In genomic region chr14:30631834-30632233, GRCm38 (mm10) we compare ENCODE assay signal across 14 mouse cellular contexts. TPM values are rescaled to one million over a fixed set of nuclear protein-coding genes. Genes with fewer than 3 reads are reported as not detected.
A peak's percentile ranks its signal among the peaks of the same experiment; 100 is the strongest.
DNase-seq lines count a peak whose midpoint lies in the region; ATAC-seq and TF ChIP-seq lines count a peak whose summit lies in the region.
"Had no signal": no experiment of that assay in that cellular context is flagged by ENCODE, and none has a peak within 500 bp of the region (broad histone marks: within the 10 kb centered on the region; RNA-seq: fewer than 3 reads in every experiment).

No protein-coding gene starts in this region.

- ATAC-seq in hindbrain, postnatal 0 days = no peak
- ATAC-seq in lung, embryonic 14.5 days (ENCODE audit: insufficient read depth) = no peak
- ATAC-seq in common myeloid progenitor, adult 5-6 weeks (replicated peaks; ENCODE audit: low read depth, poor library complexity, severe bottlenecking) = 0 out of 2 replicates have a peak, but pooled peaks have one; percentile 8
- ATAC-seq: forebrain, embryonic 15.5 days had no signal

- no peak for TF ChIP-seq CTCF in hindbrain, postnatal 0 days (IDR thresholded peaks at IDR 0.05; ENCODE audit: low read depth)
- TF ChIP-seq CTCF in lung, embryonic 14.5 days (IDR thresholded peaks at IDR 0.05; ENCODE audit: low read depth) = no peak
- TF ChIP-seq CTCF in lung, adult 2 months (IDR thresholded peaks at IDR 0.05; ENCODE audit: insufficient read depth, low read length) = no peak

- H3K27ac ChIP-seq in hindbrain, embryonic 10.5 days = peak overlapping the region; percentile 40; the same call in 1 of the 2 replicates
- no peak overlapping the region for H3K27ac ChIP-seq in hindbrain, postnatal 0 days
- H3K27ac ChIP-seq in lung, embryonic 14.5 days (ENCODE audit: low read depth) = peak overlapping the region; percentile 77
- H3K27ac ChIP-seq in macrophage = peak overlapping the region; percentile 86
- H3K27ac ChIP-seq: forebrain, embryonic 15.5 days; liver, embryonic 13.5 days; neural tube, embryonic 13.5 days had no signal

- no peaks in the 10 kb centered on the region for H3K36me3 ChIP-seq in hindbrain, embryonic 10.5 days
- H3K36me3 ChIP-seq in hindbrain, postnatal 0 days (ENCODE audit: insufficient read depth, low read length) = no peaks in the 10 kb centered on the region
- no peaks in the 10 kb centered on the region for H3K36me3 ChIP-seq in lung, embryonic 14.5 days (ENCODE audit: insufficient read depth)
- no peaks in the 10 kb centered on the region for H3K36me3 ChIP-seq in macrophage (ENCODE audit: inconsistent target)
- H3K36me3 ChIP-seq: forebrain, embryonic 15.5 days; liver, embryonic 13.5 days; neural tube, embryonic 13.5 days had no signal

- no peaks in the 10 kb centered on the region for H3K79me2 ChIP-seq in macrophage (ENCODE audit: inconsistent target)

- WGBS in hindbrain, embryonic 10.5 days = 56% methylated on average over 2 of the region's 2 CpGs
- 30% methylated on average over 2 of the region's 2 CpGs for WGBS in hindbrain, postnatal 0 days
- 39% methylated on average over 2 of the region's 2 CpGs for WGBS in lung, embryonic 14.5 days
- WGBS in lung, adult 2 months = 59% methylated on average over 2 of the region's 2 CpGs
- 35% methylated on average over 2 of the region's 2 CpGs for WGBS in macrophage (ENCODE audit: missing documents)

- no peak overlapping the region for H3K4me3 ChIP-seq in hindbrain, embryonic 10.5 days
- no peak overlapping the region for H3K4me3 ChIP-seq in hindbrain, postnatal 0 days (ENCODE audit: low read length)
- H3K4me3 ChIP-seq in lung, embryonic 14.5 days (ENCODE audit: low read depth, low read length) = no peak overlapping the region
- no peak overlapping the region for H3K4me3 ChIP-seq in lung, adult 2 months (replicated peaks; ENCODE audit: extremely low read depth, low read depth, low read length)
- H3K4me3 ChIP-seq in macrophage (ENCODE audit: inconsistent target) = no peak overlapping the region
- H3K4me3 ChIP-seq: forebrain, embryonic 15.5 days; liver, embryonic 13.5 days; megakaryocyte, embryonic 14.5 days; neural tube, embryonic 13.5 days had no signal

- peaks cover 35% of the 10 kb centered on the region for H3K4me1 ChIP-seq in hindbrain, embryonic 10.5 days (replicated peaks)
- H3K4me1 ChIP-seq in hindbrain, postnatal 0 days (ENCODE audit: insufficient read depth, low read length) = no peaks in the 10 kb centered on the region
- peaks cover 4% of the 10 kb centered on the region; the same call in 1 of the 2 replicates for H3K4me1 ChIP-seq in lung, embryonic 14.5 days (ENCODE audit: insufficient read depth)
- peaks cover 12% of the 10 kb centered on the region for H3K4me1 ChIP-seq in lung, adult 2 months (ENCODE audit: control insufficient read depth, insufficient read depth, low read length)
- H3K4me1 ChIP-seq: forebrain, embryonic 15.5 days had no signal

- H3K9ac ChIP-seq in hindbrain, postnatal 0 days (replicated peaks; ENCODE audit: low read length) = no peak overlapping the region
- H3K9ac ChIP-seq in lung, embryonic 14.5 days = no peak overlapping the region
- H3K9ac ChIP-seq: forebrain, embryonic 15.5 days; liver, embryonic 13.5 days; neural tube, embryonic 13.5 days had no signal

- H3K27me3 ChIP-seq in hindbrain, embryonic 10.5 days (ENCODE audit: insufficient read depth, poor library complexity, severe bottlenecking) = peaks cover 3% of the 10 kb centered on the region
- no peaks in the 10 kb centered on the region for H3K27me3 ChIP-seq in hindbrain, postnatal 0 days (ENCODE audit: insufficient read depth, low read length)
- no peaks in the 10 kb centered on the region for H3K27me3 ChIP-seq in lung, embryonic 14.5 days (ENCODE audit: insufficient read depth, low read length)
- H3K27me3 ChIP-seq: forebrain, embryonic 15.5 days; liver, embryonic 13.5 days; neural tube, embryonic 13.5 days had no signal

- H3K9me3 ChIP-seq in hindbrain, embryonic 10.5 days = no peaks in the 10 kb centered on the region
- H3K9me3 ChIP-seq in hindbrain, postnatal 0 days (ENCODE audit: low read length) = no peaks in the 10 kb centered on the region
- no peaks in the 10 kb centered on the region for H3K9me3 ChIP-seq in lung, embryonic 14.5 days (ENCODE audit: low read depth, low read length)
- H3K9me3 ChIP-seq: forebrain, embryonic 15.5 days; liver, embryonic 13.5 days; megakaryocyte, embryonic 14.5 days; neural tube, embryonic 13.5 days had no signal

- no peak for DNase-seq in hindbrain, embryonic 10.5 days (ENCODE audit: low spot score)
- DNase-seq in hindbrain, postnatal 0 days (ENCODE audit: low spot score) = no peak
- DNase-seq in lung, embryonic 14.5 days = no peak
- DNase-seq in lung, adult 2 months = no peak
- no peak for DNase-seq in adrenal gland, postnatal 14 days
- DNase-seq: adrenal gland, postnatal 36 days; heart, postnatal 4 days; liver, embryonic 13.5 days; thymus, postnatal 14 days had no signal

- no peak for TF ChIP-seq POLR2A in lung, adult 2 months (IDR thresholded peaks at IDR 0.05; ENCODE audit: borderline replicate concordance, extremely low read depth, low read depth, low read length)

- no peak overlapping the region for H3K4me2 ChIP-seq in hindbrain, postnatal 0 days (ENCODE audit: low read depth, low read length)
- H3K4me2 ChIP-seq in lung, embryonic 14.5 days = no peak overlapping the region
- H3K4me2 ChIP-seq: forebrain, embryonic 15.5 days; liver, embryonic 13.5 days; neural tube, embryonic 13.5 days had no signal

RNA-seq across cellular contexts. Expression of gene Prkcd, which starts 5.8 kb away (rescaled TPM):
- 28.7 and 35.4 TPM in 2 replicates for polyA plus RNA-seq in hindbrain, embryonic 10.5 days (2016; fragmentation: Nextera tagmentation; extraction: Ambion mirVana)
- total RNA-seq in hindbrain, postnatal 0 days (2014; rRNA removed) = 26.2 and 26.8 TPM in 2 replicates
- 19.6 and 20.4 TPM in 2 replicates for polyA plus RNA-seq in hindbrain, postnatal 0 days (2015; fragmentation: Nextera tagmentation; extraction: Ambion mirVana)
- polyA plus RNA-seq in lung, embryonic 14.5 days (2014; fragmentation: Nextera tagmentation; extraction: Ambion mirVana) = 48.9 and 54.0 TPM in 2 replicates
- 111 and 134 TPM in 2 replicates for polyA plus RNA-seq in lung, adult 2 months (2012; rRNA removed)
- 80.4 and 81.1 TPM in 2 replicates for total RNA-seq in common myeloid progenitor, adult 5-6 weeks (2017)
- 1,000 to 10,000 TPM in 23 of 26 experiments, 100 to 1,000 TPM in 3; 920 to 2,399 (median 1,316) TPM for total RNA-seq in macrophage (2018; cell fraction: chromatin; rRNA removed)
- 100 to 1,000 TPM; 168 to 279 (median 213) TPM for total RNA-seq in macrophage (2018; cell fraction: cytosol; rRNA removed)
- total RNA-seq in macrophage (2018; cell fraction: nucleus; rRNA removed) = 1,000 to 10,000 TPM in 7 of 26 experiments, 100 to 1,000 TPM in 19; 420 to 1,209 (median 753) TPM
- 108 to 303 TPM (median 176 TPM) in 3 replicates for polyA plus RNA-seq in macrophage (2018)
- 133 and 145 TPM in 2 replicates for total RNA-seq in adrenal gland, postnatal 14 days (2021)

RNA-seq across cellular contexts. Expression of gene Rft1, which starts 22.3 kb away (rescaled TPM):
- polyA plus RNA-seq in hindbrain, embryonic 10.5 days (2016; fragmentation: Nextera tagmentation; extraction: Ambion mirVana) = 13.0 and 13.6 TPM in 2 replicates
- 11.4 and 18.2 TPM in 2 replicates for total RNA-seq in hindbrain, postnatal 0 days (2014; rRNA removed)
- polyA plus RNA-seq in hindbrain, postnatal 0 days (2015; fragmentation: Nextera tagmentation; extraction: Ambion mirVana) = 10.0 and 10.1 TPM in 2 replicates
- polyA plus RNA-seq in lung, embryonic 14.5 days (2014; fragmentation: Nextera tagmentation; extraction: Ambion mirVana) = 16.9 and 18.0 TPM in 2 replicates
- polyA plus RNA-seq in lung, adult 2 months (2012; rRNA removed) = 10.1 and 18.7 TPM in 2 replicates
- 15.8 and 18.3 TPM in 2 replicates for total RNA-seq in common myeloid progenitor, adult 5-6 weeks (2017)
- total RNA-seq in macrophage (2018; cell fraction: chromatin; rRNA removed) = 10 to 100 TPM; 15.0 to 88.5 (median 53.0) TPM
- 10 to 100 TPM; 10.8 to 21.9 (median 16.2) TPM for total RNA-seq in macrophage (2018; cell fraction: cytosol; rRNA removed)
- 10 to 100 TPM; 13.2 to 52.7 (median 28.8) TPM for total RNA-seq in macrophage (2018; cell fraction: nucleus; rRNA removed)
- polyA plus RNA-seq in macrophage (2018) = 11.3 to 19.5 TPM (median 16.6 TPM) in 3 replicates
- total RNA-seq in adrenal gland, postnatal 14 days (2021) = 20.8 and 23.9 TPM in 2 replicates
